Mouse (Mus musculus) lung, adult 2 months (tissue): ENCODE measurements around the gene Neurl1b.

ENCODE experiments used
- CTCF ChIP-seq: fragments of 200-500 bp; IDR thresholded peaks from 2 replicates; pipeline ENCODE4 v1.5.1; 2011; ENCODE audit warnings: mild to moderate bottlenecking, low read length, control low read depth; ENCODE audit not compliant: insufficient read depth
- POLR2A ChIP-seq: fragments of 200-500 bp; IDR thresholded peaks from 2 replicates; pipeline ENCODE4 v1.6.1; 2011; ENCODE audit warnings: low read depth, mild to moderate bottlenecking, control low read depth, low read length, borderline replicate concordance; ENCODE audit errors: extremely low read depth

- TF ChIP-seq CTCF (no peak), POLR2A (no peak)
Observed at GRCm38 (mm10) chr17:26463984-26464383, 49.4 kb downstream of the Neurl1b start.
